Mouse (Mus musculus) kidney, postnatal 25 days (tissue): ENCODE measurements around the gene Phf21b.
"Not testable (repeated sequence)": the region's sequence is repeated elsewhere in the genome, so short reads cannot be mapped to it uniquely, and the experiment has no call there.

Experiments used
- DNase-seq, 2 experiments: peaks; one replicate each; pipeline ENCODE4 v3.0.0; 2021; ENCODE audit warnings: mixed read lengths in 2 of 2

The Phf21b gene

DNA sequence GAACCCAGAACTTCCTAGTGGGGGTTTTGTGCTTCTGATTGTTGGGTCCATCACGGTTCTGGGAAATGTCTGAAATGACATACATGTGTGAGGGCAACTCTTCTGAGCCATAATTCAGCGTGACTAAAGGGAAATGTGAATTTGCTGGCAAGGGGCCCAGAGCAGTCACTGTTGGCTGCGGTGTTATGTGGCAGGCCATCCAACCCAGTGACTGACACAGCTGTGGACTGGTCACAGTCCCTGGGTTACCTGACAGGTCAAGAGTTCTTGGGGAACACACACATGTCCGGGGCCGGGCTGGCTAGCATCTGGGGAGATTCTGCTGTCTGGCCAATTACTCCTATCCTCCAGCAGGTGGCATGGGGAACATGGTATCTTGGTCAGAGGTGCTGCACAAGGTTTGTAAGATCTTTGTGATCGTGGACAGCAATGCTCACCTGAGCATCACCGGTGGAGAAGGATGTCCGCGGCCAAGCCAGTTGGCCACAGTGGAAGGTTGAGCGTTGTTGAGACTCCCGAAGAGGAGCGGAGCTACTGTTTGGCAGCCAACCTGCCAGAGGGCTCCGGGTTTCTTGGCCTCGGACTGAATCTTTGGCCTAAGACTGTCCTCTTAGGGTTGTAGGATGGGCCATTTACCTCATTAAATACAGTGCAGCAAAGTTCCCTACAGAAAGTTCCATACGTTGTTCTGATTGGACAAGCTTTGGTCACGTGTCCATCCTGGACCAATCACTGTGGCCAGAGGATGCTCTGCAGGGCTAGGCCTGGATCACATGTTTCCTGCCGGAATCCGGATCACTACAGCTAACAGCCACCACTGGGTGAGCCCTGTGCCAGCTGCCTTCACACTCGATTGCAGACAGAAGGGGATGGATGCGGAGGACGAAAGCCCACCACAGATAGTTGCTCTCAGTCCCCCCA lies 83.4 kb downstream of the Phf21b start:
- DNase-seq, result no peak

DNA sequence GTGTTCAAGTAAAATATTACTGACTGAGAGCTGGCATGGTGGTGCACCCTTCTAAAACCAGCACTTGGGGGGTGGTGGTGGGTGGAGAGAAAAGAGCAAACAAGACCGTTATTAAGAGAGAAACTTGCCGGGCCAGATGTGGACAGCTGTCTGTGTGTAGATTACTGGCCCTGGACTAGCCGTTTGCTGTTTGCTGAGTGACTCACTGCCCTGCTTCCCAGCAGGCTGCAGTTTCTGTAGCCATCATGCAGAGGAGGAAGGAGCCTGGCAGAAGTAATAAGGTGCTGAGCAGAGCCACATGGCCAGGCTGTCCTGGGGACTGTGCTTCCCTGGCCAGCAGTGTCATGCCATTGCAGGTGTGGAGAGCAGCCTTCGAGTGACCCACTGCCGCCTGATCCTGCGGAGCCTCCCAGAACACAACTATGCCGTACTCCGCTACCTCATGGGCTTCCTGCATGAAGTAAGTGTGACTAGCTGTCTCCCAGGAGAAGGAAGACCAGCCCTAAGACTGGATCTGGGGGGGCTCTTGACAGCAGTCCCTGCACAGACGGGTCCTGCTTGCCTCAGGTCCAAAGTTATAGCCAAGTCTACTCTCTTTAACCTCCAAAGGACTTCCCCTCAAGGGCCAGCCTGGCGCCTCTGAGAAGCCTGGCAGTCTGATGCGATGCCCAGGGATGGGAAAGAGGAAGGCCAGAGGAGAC lies 86.1 kb downstream of the Phf21b start:
- DNase-seq, result no peak

DNA sequence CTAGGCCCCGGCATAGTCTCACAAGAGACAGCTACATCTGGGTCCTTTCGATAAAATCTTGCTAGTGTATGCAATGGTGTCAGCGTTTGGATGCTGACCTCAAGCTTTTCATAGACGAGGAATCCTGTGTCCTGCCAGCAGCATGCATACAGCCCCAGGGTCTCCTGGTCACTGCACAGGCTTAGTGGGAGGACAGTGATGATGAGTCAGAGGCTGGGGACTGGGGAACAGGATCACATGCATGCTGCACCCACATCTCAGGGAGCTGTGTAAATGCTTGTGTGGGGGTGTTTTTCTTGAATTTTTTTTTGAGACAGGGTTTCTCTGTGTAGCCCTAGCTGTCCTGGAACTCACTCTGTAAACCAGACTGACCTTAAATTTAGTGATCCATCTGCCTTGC lies 87.3 kb downstream of the Phf21b start:
- not testable (repeated sequence) for DNase-seq

DNA sequence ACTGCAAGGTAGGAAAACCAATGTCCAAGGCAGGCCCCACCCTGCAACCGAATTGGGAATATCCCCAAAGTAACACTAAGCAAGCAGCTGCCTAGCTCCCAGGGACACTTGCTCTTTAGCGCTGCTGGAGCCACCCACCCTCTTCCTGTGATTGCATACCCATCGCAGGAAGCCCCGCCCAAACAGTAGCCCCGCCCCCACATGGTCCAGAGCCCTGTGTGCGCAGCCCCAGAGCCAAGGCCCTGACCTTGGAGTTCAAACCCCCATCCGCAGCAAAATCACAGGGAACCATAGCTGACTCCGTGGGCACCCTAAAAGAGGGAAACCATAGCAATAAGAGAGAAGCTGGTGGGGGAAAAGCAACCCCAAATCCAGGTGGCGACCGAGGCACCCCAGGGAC lies 89.2 kb downstream of the Phf21b start:
- no peak for DNase-seq

DNA sequence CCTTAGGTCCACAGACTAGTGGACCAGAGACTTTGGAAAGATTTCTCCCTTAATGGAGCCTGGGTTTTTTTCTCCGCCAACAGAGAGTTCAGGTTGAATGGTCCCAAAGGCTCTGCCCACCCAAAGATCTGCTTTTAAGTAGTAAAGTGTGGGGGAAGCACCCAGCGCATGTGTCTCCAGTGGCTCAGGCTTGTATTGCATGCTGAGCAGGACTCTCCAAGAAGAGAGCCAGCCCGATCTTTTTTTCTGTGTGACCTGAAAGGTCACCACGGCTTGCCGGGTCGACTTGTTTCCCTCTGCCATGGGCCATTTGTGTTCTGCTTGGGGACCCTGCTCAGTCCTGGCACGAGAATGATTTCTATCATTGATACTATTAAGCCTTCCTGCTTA lies 92.4 kb downstream of the Phf21b start:
- no peak for DNase-seq

DNA sequence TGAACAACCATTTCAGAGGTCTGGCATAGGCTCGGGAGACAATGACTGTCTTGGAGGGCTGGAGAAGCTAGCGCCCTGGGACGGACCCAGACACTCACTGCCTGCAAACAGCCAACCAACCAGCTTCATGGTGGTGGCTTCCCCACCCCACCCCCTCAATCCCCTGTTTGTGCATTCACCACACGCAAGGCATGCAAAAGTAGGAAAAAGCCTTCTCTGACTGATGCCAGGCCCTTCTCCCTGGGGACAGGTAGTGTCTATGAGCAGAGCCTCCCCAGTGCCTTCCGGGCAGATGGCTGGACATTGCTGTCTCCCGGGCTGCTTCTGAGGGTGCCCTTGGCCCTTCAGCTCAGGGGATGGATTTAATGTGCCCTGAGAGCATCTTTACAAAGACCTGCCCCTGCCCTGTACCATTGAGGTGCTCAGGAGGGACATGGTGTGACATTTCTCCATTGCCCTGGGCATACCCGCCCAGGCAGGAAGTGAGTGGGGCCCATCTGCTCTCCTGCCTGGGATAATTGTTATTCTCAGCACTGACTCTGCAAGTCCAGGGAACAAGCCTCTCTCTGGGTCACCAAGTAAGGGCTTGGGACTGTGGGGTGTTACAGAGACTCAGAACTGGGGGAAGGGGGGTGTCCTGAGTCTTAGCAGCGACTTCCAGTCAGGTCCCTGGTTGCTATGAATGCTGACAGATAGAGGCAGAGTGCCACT lies 93.0 kb downstream of the Phf21b start:
- DNase-seq, result no peak

DNA sequence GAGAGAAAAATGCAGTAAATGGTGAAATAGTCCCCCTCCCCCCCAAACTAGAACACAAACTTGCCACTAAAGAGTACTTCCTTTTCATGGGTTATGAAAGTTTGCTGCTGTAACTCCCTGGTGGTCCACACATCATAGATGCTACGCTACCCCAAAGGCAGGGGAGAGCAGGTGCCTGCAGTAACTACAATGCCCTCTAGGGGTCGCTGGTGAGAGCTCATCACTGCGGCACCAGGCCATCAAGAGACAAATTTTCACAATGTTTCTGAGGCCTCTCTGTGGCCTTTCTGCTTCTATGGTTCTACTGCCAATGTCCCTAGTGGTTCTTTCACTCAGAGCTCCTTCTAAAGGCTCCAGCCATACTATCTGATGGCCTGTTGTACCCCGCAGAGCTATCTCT lies 97.4 kb downstream of the Phf21b start:
- DNase-seq, result peak in 1 of 2 experiments; percentile 22

DNA sequence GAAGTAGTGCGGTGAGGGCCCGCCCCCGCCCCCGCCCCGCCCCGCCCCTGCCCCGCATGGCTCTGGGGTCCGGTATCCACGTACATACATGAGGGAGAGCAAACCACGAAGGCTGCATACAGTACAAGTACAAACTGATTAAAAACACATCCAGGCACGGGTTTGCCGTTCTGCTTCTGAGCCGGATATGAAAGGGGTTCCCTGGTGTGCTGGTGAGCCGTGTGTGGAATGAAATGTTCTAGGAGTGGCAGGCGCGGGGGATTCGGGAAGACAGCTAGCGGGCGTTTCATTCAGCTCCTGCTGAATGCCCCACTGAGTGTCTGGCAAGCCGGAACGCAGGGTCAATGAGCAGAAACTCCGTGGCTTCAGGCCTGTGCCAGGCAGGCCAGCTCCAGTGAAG lies 99.4 kb downstream of the Phf21b start:
- peak in 1 of 2 experiments; percentile 4 for DNase-seq

DNA sequence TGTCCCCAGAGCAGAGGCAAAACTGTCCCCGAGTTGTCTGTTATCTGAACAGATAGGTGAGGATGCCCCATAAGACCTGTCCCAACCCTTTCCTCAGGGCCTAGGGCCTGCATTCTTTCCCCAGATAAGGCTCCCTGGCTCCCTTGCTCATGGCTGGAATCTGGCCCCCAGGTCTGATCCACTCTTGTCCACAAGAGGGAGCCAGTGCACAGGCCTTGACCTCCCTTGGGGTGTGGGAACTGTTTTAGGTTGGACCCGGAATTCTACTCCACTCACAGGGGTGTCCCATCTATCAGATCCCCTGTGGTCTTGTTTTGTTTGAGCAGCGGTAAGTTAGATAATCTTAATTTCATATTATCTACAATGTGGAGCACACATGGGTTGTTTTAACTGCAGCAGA lies 100.9 kb downstream of the Phf21b start:
- peak; percentile 66 to 77 for DNase-seq

DNA sequence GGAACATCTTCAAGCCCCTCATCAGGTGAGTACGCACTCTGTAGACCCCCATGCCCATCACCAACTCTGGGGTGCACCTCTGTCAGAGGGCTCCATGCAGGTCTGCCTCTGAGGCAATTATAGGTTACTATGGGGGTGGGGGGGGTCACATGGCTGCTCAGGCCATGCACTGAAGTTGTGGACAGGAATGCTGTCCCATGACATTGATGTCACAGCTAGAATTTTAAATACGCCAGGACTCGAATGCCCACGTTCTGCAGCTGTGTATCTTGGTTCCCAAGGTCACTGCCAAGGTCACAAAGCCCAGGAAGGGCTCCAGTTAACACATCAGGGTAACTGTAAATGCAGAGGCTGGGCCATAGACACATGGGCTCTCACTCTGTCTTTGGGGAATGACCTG lies 110.0 kb downstream of the Phf21b start:
- no peak for DNase-seq

DNA sequence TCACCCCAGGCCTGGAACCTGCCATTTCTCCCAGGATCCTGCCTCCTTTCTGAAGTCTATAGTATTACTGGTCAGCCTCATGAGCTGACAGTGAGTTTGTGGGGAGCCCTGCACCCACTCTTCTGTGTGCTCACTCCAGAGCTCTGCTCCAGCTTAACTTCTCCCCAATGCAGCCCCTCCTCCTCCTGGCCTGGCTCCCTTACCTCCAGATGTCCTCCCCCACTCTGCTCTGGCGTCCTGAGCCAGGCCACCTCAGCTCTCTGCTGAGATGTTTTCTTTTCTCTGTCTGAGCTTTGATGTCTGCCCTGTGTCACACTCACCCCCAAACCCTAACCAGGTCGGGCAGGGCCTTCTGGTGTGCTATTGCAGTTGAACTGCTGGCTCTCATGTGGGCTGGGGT lies 111.5 kb downstream of the Phf21b start:
- no peak for DNase-seq

DNA sequence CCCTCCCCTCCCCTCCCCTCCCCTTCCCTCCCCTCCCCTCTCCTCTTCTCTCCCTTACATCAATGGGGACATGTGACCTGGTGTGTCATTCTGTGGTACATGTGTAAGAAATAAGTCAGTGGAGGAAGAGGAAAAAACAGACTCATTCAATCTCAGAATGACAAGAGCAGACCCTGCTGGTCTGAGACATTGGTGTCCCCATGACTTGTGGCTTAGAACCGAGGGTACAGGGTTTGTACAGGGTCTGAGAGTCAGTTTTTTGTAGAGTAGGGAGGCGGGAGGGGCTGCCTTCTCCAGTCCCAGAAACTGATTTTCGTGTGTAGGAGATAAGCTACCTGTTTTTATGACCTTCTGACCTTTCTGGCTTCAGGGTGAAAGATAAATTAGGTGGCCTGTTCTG lies 112.5 kb downstream of the Phf21b start:
- DNase-seq, result no peak

DNA sequence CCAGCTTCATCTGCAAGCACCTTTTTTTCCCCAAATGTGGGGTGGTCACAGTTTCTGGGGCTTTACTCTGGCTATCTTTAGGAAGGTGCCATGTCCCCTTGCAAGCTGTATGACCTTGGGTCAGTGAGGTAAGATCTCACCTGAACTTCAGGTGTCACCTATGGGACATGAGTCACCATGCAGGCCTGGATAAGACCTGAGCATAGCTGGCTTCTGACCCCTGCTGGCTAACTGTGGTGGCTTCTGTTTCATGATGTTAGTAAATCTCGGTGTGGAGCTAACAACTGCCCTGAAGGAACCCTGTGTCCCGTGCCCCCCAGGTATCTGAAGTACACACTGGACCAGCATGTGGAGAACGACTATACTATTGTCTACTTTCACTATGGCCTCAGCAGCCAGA lies 114.3 kb downstream of the Phf21b start:
- DNase-seq, result no peak

DNA sequence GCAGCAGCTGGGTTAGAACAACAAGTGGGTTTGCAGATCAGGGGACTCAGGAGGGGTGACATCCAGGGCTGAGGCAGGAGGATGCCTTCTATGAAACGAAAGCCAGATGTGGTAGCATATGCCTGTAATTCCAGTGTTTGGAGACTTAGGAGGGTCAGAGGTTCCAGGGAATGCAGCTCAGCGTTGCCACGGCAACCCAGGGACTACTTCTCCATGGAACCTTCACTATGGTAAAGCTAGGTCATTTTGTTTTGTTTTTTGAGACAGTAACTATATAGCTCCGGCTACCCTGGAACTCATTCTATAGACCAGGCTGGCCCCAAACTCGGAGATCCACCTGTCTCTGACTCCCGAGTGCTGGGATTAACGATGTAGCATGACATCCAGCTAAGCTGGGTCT lies 117.6 kb downstream of the Phf21b start:
- no peak for DNase-seq

DNA sequence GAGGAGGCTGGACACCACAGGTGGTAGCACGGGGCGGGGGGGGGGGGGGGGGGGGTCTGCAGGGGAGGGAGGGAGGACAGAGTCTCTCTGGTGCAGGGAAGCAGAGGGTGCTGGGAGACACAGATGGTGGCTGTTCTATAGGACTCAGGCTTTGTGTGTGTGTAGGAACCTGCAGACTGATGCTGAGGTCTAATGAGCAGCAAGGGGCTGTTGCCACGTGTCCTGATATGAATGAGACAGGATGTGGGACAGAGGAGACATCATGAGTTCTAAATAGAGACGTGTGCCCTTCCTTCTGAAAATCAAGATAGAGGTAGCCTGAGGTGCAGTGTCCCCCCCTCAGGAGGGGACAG lies 118.9 kb downstream of the Phf21b start:
- no peak for DNase-seq

DNA sequence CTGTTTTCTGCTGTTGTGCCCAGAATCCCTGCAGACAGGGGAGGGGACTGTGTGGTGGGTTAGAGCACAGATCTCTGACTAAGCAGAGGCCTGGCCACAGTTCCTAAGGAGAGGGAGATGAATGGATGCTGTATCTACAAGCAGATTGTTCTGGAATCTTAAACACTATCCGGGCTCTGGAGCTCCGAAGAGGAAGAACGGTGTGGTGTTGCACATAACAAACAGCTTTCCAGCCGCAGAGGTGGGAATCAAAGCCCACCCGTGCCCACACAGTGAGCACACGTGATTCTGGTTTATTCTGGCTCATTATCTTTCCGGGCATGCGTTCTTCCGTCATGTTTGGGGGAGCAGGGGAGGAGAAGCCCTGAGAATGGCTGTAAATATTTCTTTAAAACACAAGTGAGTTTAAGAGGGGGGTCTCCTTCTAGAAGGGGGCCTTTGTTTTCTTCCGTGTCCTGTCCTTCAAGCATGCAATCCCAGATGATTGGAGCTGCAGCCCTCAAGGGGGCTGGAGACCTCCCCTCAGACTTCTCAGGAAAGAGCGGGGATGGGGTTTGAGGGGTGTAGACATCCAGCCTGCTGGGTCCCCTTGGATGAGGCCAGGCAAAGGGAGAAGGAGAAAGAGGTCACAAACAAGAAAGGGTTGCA lies 119.4 kb downstream of the Phf21b start:
- DNase-seq, result no peak
